Mouse (Mus musculus): Measurements from ENCODE around the gene Rnf38.

Gene Rnf38

DNA sequence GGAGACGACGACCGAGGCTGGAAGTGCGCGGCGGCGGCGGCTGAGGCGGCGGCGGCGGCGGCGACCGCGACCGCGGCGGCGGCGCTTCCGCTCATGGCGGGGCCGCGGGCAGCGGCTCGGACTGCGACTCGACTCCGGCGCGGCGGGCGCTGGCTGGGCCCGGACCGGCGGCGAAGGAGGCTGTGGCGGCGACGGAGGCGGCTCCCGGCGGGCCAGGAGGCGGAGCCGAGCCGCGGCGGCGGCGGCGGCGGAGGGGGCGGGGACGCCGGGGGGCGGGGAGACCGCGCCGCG is at the start of gene Rnf38:
Gene Rnf38 (minus strand): TSS at position 77 of the 291 bp plus-strand sequence.
- no peak for DNase-seq

DNA sequence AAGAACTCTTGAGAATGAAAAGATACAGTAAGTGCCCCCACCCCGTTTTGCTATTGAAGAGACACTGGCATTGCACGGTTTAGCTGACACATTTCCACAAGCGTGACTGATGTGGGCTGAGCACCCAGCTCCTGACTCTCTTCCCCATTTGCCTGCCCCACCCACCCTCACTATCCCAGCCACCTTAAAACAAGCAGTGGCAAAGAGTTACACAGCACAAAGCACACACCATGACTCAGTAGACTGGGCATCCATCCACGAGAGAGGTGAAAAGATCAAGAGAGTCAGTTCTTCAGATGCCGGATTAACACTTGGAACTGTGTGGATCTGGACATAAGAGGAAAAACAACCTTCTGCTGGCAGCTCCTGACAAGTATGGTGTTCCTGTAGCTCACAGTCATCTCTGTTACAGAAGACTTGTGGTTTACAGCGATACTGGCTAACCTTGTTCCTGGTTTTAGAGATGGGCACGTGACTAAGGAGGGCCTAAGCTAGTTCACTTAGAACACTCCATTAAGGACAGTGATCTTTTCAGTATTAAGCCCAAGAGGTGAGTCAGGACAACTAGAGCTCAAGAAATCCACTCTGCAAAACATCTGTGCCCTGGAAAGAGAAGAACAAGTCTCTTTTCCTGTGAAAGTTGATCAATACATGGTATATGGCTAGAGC is 48.1 kb upstream of the Rnf38 start:
- no peak for DNase-seq

DNA sequence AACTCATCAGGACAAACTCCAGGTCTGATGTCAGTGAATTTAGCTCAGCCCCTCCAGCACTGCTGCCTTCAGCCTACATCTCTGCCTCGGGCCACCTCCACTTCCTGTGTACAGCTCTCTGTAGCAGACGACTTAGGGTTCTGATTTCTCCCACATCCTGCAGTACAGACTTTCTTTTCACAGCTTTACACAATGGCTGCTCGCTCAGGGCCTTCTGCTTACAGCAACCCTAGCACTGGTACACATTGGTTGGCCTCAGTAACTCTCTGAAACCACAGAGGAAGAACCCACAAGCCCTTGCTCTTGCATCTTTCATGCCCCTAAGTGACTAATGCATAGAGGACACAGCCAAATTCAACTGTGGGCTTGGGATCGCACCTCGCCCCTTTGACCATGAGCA is 37.5 kb upstream of the Rnf38 start:
- no peak for DNase-seq

DNA sequence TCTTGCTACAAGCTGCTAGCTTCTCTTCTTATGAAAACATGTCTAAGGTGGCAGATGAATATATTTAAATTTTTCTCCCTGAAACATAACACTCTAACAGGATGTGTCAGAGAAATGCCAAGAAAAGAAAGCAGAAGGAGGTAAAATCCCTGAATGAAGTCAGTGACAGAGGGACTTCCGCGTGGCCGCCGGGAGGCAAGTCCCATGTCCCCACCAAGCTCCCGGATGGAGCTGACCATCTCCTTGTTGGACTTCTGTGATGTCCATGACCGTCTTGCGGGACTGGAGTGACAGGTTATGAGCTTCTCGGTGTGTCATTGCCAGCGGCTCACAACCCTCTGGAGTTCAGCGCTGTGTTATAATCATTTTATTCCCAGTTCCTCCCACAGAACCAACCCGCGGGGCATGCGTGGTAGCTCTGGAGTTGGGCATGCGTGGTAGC is 35.8 kb upstream of the Rnf38 start:
- no peak for DNase-seq

DNA sequence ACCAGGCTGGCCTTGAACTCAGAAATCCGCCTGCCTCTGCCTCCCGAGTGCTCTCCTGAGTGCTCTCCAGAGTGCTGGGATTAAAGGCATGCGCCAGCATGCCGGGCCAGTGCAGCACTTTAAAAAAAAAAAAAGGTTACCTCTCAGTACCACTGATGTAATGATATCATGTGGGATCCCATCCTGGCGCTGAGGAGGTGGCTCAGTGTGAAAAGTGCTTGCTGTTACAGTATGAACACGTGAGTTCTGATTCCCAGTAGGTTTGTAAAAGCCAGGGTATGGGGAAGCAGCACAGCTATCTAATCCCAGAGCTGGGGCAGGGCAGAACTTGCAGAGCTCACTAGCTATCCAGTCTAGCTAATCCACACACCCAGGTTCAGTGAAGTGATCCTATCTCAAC is 33.8 kb upstream of the Rnf38 start:
- no peak for DNase-seq

DNA sequence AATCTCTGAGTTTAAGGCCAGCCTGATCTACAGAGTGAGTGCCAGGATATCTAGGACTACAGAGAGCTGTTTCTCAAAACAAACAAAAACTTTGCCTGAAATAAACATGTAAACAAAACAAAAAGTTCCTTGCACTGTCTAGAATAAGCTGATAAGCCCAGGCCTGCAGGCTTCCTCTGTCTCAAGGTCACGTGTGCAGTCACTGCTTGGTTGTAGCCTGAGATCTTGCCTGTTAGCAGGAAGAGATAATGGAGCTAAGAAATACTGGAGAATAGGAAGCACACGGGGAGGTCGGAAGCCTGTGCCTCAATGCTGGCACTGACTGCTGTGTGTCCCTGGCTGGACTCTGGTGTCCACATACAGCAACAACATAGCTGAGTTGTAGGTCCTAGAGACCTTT is 31.9 kb upstream of the Rnf38 start:
- no peak for DNase-seq

DNA sequence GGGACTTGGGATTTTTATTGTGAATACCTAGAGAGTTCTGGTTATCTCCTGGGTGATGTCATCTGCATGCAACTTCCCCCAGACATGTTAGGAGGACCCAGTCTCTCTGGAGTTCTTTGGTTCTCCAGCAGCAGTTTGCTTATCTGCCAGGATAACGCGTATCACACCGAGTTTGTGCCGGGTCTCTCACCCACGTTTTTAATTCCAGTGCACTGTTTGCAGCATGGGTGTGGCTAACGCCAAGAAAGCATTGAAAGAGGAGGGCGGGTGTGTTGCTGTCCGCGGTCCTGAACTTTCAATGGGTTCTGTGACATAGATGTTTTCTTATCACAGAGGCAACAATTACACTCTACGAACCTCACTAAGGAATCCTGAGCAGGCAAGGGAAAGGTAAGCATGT is 26.7 kb upstream of the Rnf38 start:
- peak in 1 of 2 experiments; percentile 34 for DNase-seq

DNA sequence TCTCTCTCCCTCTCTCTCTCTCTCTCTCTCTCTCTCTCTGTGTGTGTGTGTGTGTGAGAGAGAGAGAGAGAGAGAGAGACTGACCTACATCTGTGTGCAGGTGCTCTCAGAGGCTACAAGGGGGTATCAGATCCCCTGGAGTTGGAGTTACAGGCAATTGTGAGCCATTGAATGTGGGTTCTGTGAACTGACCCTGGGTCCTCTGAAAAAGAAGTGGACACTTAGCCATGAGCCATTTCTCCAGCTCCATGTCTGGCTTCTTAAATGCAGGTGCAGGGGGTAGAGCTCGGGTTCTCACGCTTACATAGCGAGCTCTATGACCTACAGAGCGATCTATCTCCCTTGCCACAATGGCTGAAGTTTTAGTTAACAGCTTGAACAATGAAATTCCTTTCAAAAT is 25.5 kb upstream of the Rnf38 start:
- no peak for DNase-seq

DNA sequence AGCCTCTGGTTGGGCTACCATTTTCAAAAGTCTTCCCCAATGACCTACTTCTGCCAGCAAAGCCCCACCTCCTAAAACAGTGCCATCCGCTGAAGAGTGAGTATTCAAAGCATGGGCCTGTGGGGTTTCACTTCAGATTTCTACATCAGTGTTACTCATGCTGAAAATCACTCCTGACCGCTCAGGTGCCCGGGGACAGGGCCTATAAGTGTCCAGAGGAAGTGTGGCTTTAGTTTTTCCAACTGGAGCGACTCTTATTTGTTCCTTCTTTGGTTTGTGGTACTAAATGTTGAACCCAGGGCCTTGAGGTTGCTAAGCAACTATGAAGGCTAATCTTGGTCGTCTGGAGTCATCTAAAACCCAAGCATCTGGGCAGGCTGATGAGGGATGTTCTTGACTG is 21.0 kb upstream of the Rnf38 start:
- DNase-seq: no peak

DNA sequence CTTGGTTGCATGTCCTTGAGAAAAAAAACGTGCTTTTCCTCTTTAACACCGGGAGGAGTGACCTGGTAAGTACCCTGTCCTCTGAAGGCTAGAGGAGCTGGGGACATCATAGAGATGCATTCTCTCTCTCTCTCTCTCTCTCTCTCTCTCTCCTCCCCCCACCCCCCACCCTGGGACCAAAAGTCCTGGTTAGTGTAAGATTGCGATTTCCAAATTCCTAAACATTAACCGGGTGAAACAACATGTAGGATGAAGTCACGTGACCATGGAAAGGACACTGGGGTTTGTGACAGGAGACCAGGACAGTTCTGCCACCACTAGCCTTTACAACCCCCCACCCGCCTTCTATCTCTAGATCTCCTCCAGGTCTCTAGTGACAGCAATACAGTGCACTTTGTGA is 19.6 kb upstream of the Rnf38 start:
- DNase-seq: no peak

DNA sequence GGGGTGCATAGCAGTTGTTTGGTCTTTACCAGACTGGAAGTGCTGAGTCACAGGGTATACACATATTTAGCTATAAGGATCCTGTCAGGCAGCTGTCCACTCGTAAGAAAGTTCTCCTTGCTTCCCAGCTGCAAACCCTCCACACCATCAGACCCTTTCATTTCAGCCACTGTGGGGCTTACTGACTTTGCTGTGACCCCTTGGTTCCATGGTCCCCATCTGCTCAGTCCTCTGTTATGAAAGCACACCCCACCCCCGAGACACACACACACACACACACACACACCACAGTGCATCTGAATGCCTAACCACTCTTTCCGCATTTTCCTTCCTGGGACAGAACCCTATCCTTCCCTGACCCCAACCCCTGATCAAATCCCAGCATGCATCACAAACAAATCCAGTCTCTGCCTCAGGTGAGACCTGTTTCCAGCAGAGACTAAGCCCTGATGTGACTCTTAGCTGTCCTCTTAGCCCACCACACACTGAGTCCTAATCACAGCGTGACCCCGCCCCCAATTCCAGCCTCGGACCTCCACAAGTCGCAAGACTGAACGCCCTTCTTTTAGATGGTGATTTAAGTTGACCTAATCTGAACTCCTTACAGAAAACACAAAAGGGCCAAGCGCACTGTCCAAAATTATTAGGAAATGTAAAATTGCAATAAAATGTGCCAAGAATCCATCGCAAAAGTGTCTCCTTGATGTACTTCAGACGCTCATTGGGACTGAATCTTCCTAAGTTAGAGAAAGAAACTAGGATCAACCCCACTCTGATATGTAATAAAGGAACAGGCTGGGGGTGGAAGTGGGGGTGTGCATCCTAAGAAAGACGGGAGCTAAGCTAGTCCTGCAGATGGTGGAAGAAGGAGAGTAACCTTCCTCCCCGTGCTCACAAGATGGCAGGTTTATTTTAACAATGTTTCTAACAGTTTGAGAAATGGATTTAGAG is 18.7 kb upstream of the Rnf38 start:
- DNase-seq: no peak

DNA sequence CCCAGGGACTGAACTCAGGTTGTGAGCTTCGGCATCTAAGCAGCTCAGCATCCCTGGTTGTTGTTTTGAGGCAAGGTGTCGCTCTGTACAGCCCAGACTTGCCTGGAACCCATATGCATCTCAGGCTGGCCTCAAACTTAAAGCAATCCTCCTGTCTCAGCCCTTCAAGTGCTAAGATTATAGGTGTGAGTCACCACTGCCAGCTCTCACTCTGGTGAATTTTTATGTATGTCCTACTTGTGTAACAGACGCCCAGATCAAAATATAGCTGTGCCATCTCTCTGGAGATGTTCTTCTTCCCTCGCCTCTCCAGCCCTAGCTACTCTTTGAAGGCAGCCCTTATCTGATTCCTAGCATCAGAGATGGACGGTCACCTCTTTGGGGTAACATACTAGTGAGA is 17.9 kb upstream of the Rnf38 start:
- DNase-seq: no peak

DNA sequence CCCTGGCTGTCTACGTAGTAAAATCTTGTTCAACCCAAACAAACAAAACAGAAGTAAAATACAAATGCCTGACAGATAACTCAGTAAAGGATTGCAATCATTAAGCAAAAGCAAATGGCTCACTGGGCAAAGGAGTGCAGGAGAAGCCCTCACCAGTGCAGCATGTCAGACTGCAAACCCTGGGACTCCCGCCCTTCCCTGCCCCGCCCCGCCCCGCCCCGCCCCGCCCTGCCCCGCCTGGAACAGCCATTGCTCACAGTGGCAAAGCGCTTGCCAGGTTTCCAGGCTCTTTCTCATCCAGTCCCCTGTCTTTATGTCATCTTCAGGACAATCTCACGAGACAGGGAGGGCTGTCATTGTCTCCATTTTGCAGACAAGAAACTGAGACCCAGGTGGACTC is 16.1 kb upstream of the Rnf38 start:
- no peak for DNase-seq

DNA sequence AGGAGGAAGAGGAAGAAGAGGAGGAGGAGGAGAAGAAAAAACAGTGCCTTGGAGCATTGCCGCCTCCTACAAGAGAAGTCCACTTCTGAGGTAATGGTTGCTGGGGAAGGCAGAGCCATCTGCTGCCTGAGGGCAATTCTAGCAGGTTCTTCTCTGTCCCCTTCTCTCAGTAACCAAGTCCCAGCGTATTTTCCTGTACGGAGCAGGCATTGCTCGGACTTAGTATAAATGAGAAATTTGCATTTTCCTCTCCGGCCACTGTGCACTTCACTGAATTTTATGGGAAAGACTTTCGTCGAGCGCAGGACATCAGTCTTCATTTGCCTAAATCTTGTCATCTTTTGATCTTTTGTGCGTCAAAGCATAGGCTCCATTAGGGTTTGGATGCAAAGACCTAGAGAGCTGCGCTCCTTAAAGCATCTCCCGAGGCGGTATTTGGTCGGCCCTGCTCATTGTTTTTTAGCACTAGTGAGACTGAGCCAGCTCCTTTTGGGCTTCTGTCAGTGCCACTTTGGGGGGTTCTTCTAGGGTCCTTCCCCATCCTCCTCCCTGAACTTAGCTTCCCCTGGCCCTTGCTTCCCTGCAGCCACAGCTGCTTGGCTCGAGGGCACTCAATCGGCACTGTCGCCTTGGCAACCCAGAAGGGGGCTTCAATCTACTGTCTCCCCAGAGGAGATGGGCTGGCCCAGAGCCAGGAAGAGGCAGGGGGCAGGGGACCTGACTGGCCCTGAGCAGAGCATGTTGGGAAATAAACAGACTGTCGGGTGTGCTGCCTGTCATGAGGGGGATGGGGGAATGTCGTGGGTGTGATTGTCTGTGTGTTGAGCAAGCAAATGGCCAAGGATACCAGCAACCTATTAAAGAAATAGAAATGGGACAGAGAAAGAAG is 13.7 kb upstream of the Rnf38 start:
- DNase-seq: no peak

DNA sequence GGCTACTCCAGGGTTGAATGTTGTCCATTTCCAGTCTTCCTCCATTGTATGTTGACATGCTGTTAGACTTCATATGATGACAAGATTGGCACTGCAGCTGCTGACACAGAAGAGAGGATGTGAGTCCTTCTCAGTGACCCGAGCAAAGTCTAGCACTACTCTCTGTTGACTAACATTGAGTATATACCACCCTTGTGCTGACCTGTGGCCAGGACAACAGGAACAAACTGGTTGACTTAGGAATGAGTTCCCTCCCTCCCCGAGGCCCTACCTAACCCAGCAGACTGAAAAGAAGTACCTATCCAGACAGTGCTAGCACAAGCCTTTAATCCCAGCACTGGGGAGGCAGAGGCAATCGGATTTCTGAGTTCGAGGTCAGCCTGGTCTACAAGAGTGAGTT is 12.7 kb upstream of the Rnf38 start:
- no peak for DNase-seq

DNA sequence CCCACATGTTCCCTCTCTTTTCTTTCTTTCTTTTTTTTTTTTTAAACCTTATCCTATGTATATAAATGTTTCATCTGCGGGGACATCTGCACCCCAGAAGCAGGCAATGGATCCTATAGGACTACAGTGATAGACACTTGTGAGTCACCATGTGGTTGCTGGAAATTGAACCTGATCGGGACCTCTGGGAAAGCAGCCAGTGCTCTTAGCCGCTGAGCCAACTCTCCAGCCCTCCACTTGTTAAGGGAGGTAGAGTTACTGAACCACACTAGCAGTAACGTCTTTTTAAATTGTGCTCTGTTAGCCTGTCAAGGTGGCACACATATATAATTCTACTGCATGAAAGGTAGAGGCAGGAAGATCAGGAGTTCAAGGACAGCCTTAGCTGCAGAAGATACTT is 8.0 kb upstream of the Rnf38 start:
- no peak for DNase-seq

DNA sequence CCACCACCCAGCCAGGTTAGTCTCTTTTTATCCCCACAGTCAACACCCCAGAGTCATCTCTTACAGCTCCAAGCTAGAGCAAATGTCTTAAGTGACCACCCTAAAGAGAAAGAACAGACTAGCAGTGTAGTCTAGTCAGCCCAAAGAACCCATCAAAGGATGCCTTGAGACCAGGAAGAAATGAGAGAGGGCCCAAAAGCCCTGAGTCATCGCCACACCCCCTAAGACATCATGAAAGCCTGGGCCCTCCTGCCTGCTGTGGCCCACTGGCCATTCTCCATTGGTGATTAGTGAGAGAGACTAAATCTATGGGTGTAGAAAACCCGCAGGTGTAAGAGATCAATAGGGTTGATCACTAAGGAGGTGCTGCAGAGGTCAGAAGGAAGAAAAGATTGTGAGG is 2.4 kb upstream of the Rnf38 start:
- no peak for DNase-seq

DNA sequence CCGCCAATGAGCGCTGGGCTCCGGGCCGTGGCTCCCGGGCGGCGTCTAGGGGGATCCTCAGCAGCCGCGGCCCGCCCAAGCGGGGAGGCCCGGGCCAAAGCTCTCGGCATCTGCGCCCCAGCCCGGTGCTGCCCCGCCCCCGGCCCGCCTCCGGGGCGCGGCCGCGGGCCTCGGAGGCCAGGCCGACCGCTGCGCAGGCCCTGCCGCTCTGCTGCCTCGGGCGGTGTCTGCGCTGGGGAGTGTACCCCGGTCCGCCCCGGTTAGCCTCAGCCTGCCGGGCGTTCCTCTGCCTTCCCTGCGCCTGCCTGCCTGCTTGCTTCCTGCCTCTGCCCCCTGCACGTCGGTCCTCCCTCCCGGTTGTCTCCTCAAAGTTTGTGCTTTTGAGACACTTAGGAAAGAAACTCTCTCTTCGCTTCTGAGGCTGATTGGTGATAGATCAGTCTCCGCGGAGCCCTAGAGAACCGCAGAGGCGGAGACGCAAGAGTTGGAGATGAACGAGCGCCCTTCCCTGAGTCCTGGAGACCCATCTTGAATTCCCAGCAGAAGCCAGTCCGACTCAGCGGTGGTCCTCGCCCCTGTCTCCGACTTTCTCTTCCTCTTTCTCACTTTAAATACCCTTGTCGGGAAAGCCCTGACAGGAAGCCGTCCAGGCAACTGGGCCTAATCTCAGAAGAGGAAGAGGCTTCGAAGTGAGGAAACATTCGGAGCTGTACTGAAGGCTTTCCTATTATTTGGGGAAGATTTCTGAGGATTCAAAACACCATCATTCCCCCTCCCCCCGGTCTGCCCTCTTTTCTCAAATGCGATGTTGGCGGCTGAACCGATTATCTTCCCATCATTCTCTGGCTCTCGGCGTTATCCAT is 646 bp upstream of the Rnf38 start:
- peak; percentile 89 to 93 for DNase-seq

DNA sequence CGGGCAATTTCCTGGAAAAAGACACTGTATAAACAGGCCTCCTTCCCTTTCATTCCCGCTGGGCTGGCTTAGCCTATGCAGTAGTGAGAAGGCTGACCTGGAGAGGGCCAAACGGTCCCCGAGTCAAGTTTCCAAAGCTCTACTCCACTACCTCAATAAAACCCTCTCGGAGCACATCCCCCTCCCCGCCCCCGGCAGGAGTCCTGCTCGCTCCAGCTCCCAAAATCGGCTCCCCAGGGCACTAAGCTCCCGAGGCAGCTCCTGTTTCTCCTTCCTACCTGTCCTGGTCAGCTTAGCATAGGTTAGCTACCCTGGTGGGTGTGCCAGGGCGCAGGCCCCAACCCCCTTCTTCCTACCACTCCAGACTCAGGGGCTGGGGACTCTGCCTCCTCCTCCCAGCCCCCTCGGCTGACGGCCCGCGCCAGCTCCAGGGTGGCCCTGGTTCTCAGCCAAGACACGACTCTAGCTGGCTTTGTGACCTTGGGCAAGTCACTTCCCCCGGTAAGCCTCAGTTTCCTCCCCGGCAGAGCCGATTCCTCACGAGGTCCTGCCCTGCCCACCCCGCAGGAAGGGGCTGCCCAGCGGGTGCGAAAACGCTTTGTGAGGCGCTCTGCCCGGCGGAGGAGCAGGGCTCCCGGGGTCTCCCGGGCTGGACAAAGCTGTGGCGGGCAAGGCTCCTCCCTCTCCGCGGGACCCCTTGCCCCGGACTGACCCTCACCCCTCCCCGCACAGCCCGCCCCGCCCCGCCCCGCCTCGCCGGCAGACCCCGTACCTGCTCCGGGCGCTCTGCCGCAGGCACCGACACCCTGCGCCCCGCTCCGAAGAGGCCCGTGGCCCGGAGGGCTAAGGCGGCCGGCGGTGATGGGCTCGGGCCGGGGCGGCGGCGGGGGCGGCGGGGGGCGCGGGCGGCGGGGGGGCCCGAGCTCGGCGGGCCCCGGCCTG is 547 bp downstream of the Rnf38 start:
- DNase-seq: peak; percentile 29 to 36

DNA sequence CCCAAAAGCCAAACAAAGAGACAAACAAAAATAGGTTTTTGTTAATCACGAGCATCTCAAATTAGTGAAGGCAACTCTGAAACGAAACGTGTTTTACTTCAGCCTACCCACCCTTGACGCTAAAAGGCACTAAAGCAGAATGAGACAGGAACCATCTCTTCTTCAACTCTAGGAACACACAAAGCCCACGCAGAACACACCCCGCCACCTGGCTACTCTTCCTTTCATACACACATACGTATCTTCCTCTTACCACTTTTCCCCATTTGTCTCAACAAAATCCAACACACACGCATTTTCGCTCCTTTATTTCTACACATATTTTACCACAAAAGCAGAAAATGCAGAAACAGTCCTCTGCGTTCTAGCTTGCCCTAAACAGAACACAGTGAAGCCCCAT is 8.5 kb downstream of the Rnf38 start:
- no peak for DNase-seq

DNA sequence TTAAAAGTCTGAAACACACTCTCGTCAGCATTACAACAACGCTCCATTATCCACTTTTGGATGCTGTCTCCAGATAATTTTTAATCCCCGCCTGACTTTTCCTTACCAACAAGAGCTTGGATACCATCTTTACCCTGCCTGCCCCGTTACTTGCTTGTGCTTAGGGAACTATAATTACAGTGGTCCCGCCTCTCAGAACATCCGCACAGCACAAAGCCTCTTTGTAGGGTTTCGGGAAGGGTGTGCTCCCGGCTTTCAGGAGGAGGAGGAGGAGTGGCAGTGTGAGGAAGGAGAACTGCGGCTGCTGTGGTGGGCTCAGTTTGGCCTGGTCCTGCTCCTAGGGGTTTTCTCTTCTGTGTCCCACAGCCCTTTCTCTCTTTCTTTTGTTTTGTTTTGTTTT is 9.4 kb downstream of the Rnf38 start:
- no peak for DNase-seq

All from kidney, adult 8-10 months (tissue).